Mouse (Mus musculus): ENCODE data around the gene Etnk2. TPM values are rescaled to one million over a fixed set of nuclear protein-coding genes. Genes with fewer than 3 reads are reported as not detected.

Gene Etnk2
- total and polyA plus RNA-seq, 3 experiments = 6.2 to 13.5 (median 8.2) TPM

- DNase-seq = no peak
Observed at GRCm38 (mm10) chr1:133382552-133383155, 19.3 kb downstream of the Etnk2 start.

- no peak for DNase-seq
Observed at GRCm38 (mm10) chr1:133383157-133383783, 19.9 kb downstream of the Etnk2 start.

DNA sequence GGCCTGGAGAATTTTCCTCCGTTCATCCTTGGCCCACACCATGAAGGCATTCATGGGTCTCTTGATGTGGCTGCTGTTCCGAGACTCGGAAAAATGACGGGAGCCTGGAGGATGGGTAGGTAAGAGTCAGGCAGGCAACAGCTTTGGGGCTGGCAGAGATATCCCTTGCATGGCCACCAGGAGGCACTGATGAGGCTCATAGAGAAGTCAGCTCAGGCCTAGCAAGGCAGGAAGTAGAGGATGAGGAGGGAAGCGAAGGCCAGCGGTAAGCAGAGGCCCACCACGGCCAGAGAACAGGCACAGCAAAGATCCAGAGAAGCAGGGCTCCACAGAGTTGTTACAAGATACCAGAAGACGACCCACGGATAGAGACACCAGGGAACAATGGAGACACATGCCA is 22.1 kb downstream of the Etnk2 start:
- peak; percentile 68 for DNase-seq

GRCm38 (mm10) chr1:133386209-133386608 is 22.8 kb downstream of the Etnk2 start:
- DNase-seq = no peak

GRCm38 (mm10) chr1:133387539-133388268 is 24.3 kb downstream of the Etnk2 start:
- no peak for DNase-seq

DNA sequence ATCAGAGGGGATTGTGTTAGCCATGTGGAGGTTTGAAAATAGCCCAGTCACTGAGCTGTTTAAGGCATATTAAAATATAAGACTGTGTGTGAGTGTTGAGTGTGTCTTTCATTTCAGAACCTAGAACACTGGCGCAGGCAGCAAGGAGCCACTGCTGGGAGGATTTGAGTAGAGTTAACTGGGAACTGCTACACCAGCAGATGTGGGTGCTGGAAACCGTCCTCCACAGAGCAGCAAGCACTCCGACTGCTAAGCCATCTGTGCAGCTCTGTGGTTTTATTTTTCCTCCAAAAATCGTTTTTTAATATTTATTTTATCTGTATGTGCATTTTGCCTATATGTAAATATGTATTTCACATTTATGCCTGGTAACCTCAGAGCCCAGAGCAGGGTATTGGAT is 31.3 kb downstream of the Etnk2 start:
- no peak for DNase-seq

DNA sequence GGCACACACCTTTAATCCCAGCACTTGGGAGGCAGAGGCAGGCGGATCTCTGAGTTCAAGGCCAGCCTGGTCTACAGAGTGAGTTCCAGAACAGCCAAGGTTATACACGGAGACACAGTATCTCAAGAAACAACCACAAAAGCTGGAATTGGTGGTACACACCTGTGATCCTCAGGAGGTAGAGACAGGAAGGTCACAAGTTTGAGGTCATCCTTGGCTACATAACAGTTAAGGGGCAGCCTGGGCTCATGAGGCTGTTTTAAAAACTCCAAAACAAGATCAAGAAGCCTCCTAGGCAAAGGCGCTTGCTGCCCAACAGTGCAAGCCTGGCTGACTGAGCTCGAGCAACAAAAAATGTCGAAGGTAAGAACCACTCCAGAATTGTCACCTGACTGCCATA is 33.3 kb downstream of the Etnk2 start:
- no peak for DNase-seq

GRCm38 (mm10) chr1:133397094-133397482 is 33.7 kb downstream of the Etnk2 start:
- DNase-seq = no peak

DNA sequence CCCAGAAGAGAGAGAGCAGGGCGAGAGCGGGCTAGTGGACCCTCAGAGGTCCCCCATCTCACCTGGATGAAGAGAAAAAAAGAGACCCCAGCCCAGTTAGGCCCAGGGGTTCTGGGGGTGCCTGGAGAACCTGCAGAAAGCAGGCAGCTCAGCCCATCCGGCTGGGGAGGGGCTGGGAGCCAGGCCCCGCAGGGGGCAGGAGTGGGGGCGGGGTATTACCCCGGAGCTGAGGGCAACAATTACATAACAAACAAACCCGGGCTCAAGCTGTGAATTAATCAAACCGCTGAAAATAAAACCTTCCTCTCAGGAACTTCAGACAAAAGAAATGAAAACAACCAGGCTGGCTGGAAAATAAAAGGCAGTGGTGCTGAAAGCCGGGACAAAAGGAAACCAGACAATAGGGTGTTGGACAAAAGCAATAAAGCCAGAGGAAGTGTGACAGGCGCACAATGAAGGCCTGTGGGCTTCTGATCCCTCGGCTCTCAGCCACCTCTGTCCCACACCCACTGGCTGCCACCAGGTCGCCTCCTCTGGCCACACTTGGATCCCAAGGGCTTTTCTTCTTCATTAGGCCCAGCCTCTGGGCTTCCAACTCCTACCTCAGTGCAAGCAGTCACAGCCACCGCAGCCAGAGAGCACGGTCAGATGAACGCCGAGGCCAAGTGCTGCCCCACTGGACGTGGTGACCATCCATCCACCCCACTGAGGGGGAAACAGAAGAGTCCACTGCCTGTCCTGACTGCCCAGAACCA is 34.3 kb downstream of the Etnk2 start:
- no peak for DNase-seq

GRCm38 (mm10) chr1:133400014-133400725 is 36.8 kb downstream of the Etnk2 start:
- DNase-seq = no peak

- no peak for DNase-seq
Observed at GRCm38 (mm10) chr1:133404005-133404404, 40.6 kb downstream of the Etnk2 start.

DNA sequence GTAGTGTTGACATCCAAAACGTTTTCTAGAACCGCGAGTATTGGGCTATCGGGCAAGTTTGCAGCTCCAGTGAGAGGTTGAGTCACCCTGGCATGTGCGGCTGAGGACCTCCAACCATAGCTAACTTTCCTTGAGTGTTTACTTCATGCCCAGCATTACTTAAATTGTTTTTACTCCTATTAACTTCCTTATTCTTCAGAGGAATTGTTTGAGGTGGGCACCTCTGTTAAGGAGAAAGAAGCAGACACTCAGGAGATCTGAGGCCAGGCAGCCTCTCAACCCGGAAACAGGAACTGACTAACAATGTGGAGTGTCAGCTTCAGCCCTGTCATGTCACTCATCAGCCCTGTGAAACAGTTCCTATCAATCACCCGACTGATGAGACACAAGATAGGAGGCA is 43.2 kb downstream of the Etnk2 start:
- DNase-seq = no peak

DNA sequence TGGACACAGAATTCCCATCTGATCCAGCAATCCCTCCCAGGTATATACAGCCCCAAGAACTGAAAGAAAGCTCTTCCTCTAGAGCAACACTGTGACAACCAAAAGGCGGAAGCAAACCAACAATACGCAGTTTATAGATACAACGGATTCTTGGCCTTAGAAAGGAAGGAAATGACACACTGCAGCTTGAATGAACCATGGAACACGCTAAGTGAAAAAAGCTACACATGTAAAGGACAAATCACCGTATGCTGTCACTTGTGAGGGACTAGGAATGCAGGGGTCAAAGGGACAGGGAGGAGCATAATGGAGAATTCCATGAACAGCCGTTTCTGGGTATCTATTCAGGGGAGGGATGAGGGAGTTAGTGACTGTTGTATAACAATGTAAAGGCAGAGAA is 44.1 kb downstream of the Etnk2 start:
- DNase-seq = no peak

DNA sequence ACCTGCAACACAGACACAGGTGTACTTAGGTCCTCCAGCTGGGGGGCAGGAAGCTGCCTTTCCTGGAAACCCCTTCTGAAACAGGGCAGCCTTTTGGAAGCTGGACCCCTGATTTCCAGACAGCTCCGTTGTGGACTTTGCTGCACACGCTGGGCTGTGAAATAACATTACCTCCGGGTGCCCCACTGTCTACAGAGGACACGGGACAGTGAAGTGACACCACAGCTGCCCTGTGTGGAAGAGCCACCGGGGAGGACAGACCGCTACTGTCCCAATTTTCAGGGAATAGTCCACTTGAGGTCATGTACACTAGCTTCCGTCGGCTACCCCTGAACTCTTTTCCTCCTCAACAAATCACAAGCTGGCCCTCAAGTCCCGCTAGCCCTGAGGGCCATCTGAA is 44.9 kb downstream of the Etnk2 start:
- DNase-seq = no peak

DNA sequence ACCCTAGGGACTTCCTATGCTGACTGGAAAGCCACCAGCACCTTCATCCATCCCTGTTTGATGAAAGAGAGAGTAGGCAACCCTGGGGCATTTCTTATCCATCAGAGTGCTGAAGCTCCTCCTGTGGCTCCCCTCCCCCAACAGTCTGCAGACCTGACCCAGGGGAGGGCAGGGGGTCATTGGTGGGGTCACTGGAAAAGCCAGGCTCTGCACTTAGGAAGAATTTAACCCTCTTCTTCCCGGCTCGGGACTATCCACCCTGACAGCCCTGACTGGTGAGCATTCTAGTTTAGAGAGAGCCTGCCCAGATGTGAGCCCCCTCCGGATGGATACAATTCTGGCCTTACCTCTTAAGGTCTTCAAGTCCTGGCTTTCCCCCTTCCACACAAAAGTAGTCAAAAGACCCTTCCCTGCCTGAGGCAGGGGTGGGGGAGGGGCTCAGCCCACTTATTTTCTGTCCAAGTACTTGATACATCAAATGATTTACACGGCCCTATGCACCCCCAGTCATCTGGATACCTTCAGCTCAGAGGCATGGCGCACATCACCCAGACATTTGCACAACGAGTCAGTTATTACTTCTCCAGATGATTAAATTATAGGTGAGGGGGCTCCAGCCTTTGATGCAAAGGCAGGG is 45.6 kb downstream of the Etnk2 start:
- no peak for DNase-seq

DNA sequence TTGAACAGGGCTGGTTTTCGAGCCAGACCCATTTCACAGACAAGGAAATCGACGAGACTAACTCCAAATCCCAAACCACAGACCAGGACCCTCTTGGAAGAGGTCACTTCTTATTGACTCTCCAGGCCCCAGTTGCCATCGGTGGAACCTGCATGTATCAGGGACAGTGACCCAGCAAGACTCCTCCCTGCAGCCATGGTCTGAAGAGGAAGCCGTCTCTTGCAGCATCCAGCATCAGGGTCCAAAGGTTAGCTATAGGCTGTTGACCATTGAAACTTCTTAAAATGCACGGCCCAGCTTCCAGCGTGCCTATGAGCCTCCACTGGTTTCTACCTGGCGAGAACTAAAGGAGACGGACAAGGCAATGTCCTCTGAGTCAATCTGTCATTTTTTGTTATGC is 46.4 kb downstream of the Etnk2 start:
- no peak for DNase-seq

DNA sequence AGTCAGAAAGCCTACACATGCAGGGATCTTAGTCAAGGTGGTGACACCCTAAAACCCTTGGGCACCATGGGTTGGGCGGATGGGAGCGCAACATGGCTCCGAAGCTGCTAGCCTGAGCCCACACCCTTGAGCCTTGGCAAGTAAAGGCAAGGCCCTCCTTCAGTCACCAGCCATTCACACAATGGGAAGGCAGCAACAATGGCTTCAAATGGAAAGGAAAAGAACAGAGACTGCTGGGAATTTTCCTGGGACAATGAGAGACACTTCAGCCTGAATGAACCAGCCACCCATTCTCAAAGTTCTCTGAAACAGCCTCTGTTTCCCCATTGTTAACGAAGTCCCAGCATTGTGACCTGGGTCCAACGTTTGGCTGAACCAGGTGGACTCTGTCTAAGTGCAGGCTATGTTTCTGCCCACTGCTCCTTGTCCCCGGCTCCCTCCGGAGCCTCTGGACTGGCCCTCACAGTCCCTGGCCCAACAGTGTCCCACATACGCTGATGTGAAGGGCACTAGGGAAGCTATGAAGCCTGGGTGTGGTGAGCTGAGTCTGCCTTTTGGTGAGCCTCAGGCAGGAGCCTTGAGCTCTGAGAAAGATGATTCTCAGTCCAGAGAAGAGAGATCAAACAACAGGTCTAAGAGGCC is 48.3 kb downstream of the Etnk2 start:
- no peak for DNase-seq

GRCm38 (mm10) chr1:133412941-133413340 is 49.6 kb downstream of the Etnk2 start:
- no peak for DNase-seq

GRCm38 (mm10) chr1:133415086-133415485 is 51.7 kb downstream of the Etnk2 start:
- DNase-seq = no peak

- DNase-seq = no peak
Observed at GRCm38 (mm10) chr1:133415505-133415904, 52.1 kb downstream of the Etnk2 start.

DNA sequence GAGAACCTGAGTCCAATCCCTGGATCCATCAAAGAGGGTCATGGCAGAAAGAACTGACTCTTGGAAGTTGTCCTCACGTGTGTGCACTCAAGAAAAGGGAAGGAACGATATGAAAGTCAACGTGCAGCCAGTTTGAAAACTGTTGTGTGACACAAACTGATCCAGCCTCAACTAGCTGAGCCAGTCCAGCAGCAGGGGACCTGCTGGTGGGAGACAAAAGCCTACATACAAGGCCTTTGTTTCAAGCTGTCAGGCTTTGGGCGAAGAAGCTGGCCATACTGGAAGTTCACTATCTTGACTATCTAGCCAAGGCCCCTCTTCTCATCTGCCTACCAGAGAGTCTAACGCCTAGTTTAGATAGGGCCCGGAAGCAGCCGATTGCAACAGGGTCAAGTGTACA is 53.1 kb downstream of the Etnk2 start:
- no peak for DNase-seq

Measured in adrenal gland, adult 2 months (tissue).